Mouse (Mus musculus): ENCODE measurements around the gene Lst1.
A peak's percentile ranks its signal among the peaks of the same experiment; 100 is the strongest.

Lst1 gene

GRCm38 (mm10) chr17:35185639-35186611, 2.3 kb downstream of the Lst1 start:
- peak; percentile 68 for DNase-seq (ENCODE audit: low spot score)

- no peak for DNase-seq (ENCODE audit: low spot score)
Observed at GRCm38 (mm10) chr17:35180093-35180492, 8.1 kb downstream of the Lst1 start.

- peak; percentile 55 for DNase-seq (ENCODE audit: low spot score)
Observed at GRCm38 (mm10) chr17:35178528-35178927, 9.7 kb downstream of the Lst1 start.

GRCm38 (mm10) chr17:35175968-35176367, 12.3 kb downstream of the Lst1 start, which contains the start of gene Aif1:
TSS of gene Aif1 (minus strand) at chr17:35176068.
- no peak for DNase-seq (ENCODE audit: low spot score)

GRCm38 (mm10) chr17:35175382-35175781, 12.9 kb downstream of the Lst1 start:
- DNase-seq (ENCODE audit: low spot score): no peak

DNA sequence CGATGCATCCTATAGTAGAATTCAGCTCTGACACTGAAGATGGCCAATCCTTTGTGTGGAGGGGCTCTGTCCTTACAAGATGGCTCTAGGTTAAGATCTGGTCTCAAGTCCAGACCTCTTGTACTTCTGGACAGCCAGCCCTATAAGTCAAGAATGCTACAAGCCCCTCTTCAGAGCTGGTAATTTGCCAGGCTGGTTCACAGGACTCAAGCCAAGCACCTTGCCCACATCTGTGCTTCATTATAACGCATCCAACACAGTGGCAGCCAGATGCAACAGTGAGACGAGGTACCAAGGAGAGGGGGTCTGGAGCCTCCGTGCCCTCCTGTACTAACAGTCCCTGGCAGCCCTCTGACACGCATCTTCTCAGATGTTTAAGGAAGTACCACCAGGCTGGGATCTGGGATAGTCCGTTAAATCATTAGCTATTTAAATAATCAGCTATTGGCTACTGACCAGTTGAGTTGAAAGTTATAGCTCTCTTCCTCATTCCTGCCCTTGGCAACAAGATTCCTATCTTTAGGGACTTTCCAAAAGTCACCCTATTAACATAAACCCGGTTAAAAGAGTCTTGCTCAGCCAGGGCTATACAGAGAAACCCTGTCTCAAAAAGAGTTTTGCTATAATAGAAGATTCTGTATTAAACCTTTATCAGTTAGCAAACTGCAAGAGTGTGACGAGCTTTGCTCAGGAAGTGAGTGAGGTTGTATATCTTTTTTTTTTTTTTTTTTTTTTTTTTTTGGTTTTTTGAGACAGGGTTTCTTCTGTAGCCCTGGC, 13.8 kb downstream of the Lst1 start:
- DNase-seq (ENCODE audit: low spot score): no peak

DNA sequence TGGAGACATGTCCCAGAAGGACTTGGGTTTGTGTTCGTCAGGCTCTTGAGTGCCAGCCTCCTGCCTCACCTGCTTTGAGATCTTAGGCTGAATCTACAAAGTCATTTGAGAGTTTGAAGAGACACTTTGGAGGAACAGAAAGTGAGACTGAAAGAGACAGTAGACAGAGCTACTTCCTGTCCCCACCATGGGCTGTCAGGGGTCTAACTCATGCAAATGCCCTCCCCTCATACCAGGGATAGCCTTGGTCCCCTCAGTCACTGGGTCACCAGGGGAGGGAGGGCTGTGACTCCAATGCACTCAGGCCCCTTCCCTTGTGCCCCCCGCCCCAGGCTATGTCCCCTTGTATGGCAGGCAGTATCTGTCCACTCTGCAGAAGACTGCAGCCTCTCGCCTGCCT, 14.9 kb downstream of the Lst1 start:
- no peak for DNase-seq (ENCODE audit: low spot score)

GRCm38 (mm10) chr17:35172445-35173234, 15.6 kb downstream of the Lst1 start:
- DNase-seq (ENCODE audit: low spot score): no peak

- no peak for DNase-seq (ENCODE audit: low spot score)
Observed at GRCm38 (mm10) chr17:35168541-35169207, 19.6 kb downstream of the Lst1 start.

DNA sequence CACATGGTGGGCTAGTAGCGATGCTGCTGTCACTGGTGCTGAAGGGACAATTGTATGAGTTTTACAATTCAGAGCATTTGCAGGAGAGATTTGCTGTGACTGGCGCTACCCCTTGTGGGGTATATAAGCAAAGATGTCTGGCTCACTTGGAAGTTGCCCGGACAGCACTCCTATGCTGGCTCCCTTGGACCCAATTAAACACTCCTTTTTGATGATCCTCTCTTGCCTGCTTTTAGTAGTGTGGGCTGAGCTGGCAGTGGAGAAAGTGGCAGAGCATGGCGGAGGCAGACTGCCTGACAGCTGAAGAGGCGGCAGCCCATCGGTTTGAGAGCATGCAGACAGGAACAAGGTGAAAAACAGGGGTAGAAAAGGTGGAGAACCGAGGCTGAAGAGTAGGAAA, 20.4 kb downstream of the Lst1 start:
- DNase-seq (ENCODE audit: low spot score): no peak

GRCm38 (mm10) chr17:35166352-35167035, 21.7 kb downstream of the Lst1 start:
- DNase-seq (ENCODE audit: low spot score): peak; percentile 49

DNA sequence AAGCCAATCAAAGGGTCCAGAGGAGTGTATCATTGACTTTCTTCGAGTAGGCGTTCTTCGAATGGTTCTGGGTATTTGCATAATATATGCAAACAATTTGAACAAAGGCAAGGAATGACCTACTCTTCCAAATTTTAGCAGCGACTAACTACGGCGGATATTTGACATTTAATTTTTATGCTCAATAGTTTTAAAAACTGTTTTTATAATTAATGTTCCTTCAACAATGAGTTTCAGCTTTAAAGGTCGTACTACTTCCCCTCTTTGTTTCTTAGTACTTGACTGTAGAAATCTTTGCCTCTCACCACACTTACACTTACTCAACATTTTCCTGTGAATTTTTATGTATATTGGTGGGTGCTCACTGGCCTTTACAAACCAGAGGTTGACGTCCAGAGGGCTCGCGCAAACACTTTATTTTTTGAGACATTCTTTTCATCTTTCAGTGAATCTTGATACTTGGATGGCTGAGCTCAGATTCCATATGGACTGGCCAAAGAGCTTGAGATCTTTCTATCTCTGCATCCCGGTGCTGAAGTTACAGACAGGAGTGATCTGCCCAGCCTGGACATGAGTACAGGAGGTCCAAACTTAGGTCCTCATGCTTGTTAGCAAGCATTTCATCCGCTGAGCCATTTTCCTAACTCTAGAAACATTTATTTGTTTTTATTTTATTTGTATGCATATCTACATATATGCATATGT, 22.6 kb downstream of the Lst1 start:
- DNase-seq (ENCODE audit: low spot score): no peak

DNA sequence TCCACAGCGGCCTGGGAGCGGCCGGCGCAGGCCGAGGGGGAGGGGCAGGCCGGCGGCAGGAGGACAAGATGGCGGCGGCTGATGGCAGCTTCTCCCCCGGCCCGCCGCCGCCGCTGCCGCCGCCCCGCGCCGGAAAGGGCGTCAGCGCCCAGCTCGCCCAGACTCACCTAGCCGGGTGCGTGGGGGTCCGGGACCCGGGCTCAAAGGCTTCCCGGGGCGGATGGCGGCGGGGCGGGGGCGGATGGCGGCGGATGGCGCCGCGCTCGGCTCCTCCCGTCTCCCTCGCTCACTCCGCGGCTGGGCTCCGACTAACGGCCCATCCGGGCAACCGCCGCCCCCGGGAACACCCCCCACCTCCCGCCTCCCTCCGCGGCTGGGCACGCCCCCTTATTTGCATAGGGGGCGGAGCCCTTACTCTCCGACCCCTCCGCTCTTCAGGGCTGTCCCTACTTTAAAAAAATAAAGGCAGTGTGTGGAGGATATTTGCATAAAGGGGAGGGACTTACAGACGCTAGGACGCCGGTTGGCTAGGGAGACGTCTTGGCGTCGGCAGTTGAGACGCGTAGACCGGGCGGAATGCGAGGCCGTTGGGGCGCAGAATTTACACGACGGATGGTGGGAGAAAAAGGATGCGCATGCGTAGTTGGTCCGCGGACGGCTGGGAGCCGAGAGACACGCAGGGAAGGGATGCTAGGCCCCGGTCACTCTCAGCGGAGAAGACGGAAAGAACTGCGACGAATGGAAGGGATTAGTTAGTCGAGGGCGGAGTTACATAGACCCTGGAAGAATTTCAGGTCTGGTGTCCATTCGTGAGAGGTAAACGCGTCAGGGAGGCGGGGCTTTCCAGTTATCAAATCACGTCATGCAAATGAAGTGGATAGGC, 23.4 kb downstream of the Lst1 start, which contains the start of gene Prrc2a:
Prrc2a (minus strand) TSS at position 330 of the 883 bp plus-strand sequence.
- peak; percentile 98 for DNase-seq (ENCODE audit: low spot score)

- DNase-seq (ENCODE audit: low spot score): peak; percentile 32
Observed at GRCm38 (mm10) chr17:35164218-35164567, 24.0 kb downstream of the Lst1 start.

GRCm38 (mm10) chr17:35163326-35164081, 24.7 kb downstream of the Lst1 start:
- DNase-seq (ENCODE audit: low spot score): no peak

DNA sequence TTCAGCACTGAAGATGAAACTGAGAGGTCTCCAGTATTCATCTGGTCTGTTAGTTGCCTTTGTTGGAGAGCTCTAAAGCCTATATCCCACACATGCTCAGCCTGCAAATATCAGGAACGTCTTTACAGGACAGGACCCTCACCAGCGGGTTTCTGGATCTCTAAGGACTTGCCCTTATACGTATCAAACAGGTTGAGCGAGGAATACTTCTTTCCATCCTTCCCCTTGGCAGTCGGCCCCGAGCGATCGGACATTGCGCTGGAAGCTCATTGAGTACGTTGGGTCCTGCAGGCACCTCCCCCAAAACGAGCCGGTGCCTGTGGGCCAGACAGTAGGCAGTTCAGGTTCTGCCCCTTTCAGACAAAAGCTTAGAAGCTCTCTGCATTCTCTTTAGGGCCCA, 25.5 kb downstream of the Lst1 start:
- DNase-seq (ENCODE audit: low spot score): no peak

DNA sequence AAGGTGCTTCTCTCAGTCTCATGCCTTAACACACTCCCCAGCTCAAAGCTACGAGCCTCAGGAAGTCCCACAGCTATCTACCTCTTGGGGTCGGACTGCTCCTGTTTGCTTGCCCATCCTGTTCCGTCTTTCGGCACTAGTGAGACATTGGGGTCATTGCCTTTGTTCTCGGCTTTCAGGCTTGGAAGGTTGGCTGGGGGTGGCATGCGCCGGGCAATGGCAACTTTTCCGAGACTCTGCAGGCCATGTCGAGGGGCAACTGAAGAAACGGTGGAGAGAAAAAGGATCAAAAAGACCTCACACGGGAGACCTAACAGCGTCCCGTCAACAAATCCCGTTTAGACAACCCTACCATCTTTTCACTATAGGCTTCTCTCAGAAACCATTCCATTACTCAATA, 26.1 kb downstream of the Lst1 start:
- no peak for DNase-seq (ENCODE audit: low spot score)

DNA sequence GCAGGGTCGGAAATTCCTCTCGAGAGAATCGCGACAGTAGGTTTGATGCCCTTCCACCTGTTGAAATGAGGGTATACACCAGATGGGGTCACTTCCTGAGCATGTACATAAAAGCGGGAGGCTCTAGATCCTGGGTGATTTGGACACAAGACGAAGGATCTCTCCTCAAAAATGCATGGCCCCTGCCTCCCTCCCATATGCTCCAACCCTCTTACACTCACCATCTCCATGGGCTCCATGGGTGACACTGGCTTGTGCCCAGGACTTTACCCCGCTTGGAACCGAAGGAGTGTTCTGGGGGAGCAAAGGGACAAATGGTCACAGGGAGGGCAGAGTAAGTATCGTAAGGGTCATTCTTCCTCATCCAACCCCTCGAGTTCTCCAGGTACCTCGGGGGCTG, 26.8 kb downstream of the Lst1 start:
- DNase-seq (ENCODE audit: low spot score): no peak

DNA sequence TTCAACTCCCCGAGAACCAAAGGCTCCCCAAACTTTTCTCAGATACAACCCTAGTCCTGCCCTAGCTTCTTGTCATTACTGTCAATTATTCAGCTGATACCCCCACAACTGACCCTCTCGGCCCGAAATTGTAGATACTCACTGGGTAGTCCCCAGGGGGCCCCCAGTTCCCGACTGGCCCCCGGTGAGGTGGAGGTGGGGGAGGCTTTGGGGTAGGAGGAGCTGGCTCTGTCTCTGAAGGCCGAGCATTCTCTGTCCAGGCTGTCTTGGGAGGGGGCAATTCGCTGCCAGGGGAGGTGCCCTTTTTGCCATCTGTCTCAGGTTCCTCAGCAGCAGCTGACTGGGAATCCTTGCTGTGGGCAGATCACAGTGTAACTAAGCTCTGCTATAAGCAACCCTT, 28.6 kb downstream of the Lst1 start:
- no peak for DNase-seq (ENCODE audit: low spot score)
